Mouse (Mus musculus) left cerebral cortex, postnatal 10 days (tissue): ENCODE data around the gene Adcy1. TPM values are rescaled to one million over a fixed set of nuclear protein-coding genes. Genes with fewer than 3 reads are reported as not detected.

Source experiments
- DNase-seq, 2 experiments: peaks; one replicate each; pipeline ENCODE4 v3.0.0; 2021 to 2022; ENCODE audit warnings: low spot score in 2 of 2, mixed read lengths in 1 of 2; ENCODE audit errors: extremely low spot score in 1 of 2
- intact Hi-C: fragments of 180-260 bp; cut with DNase I; formaldehyde crosslinking; loops from one replicate; pipeline ENCODE4 v1.15.1; 2025
- total RNA-seq, 2 experiments: library from RNA; stranded (reverse); gene quantifications; 2 replicates each; pipeline ENCODE4 v1.2.3; 2021

Gene Adcy1
- total RNA-seq, 2 experiments from 2014 or later, result 428 to 485 TPM

DNA sequence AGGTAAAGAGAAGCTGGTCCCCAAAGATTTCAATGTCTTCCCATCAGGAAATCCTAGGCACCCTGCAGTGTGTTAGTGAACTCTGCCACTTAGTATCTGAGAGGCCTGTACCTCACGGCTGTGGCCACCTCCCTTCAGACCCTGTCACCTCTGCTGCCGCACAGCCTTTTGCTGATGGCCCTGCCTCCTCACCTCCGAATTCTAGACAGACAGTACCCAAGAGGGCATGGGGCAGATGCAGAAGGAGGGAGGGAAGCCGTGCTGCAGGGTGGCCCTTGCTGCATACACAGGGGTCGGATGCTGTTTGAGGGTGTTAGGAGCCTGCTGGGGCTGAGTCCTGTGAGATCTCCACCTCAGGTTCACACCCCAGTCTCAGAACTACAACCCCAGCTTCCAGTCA is 2.6 kb downstream of the Adcy1 start:
- DNase-seq, result no peak
- intact Hi-C loops, result loop anchor here (10.0 kb wide), 1 partner anchor 411 kb away; the partner anchor contains the start of gene Ramp3

GRCm38 (mm10) chr11:7067263-7067662 is 4.0 kb downstream of the Adcy1 start:
- intact Hi-C loops, result loop anchor here (10.0 kb wide), 1 partner anchor 412 kb away; the partner anchor contains the start of gene Ramp3
- no peak for DNase-seq

- intact Hi-C loops, result loop anchor here (10.0 kb wide), 1 partner anchor 414 kb away; the partner anchor contains the start of gene Ramp3
- DNase-seq, result no peak
These were observed 5.4 kb downstream of the Adcy1 start for GRCm38 (mm10) chr11:7068479-7069235.

GRCm38 (mm10) chr11:7069762-7070161 is 6.5 kb downstream of the Adcy1 start:
- intact Hi-C loops, result loop anchor here (10.0 kb wide), 1 partner anchor 415 kb away; the partner anchor contains the start of gene Ramp3
- no peak for DNase-seq

GRCm38 (mm10) chr11:7071617-7072016 is 8.3 kb downstream of the Adcy1 start:
- intact Hi-C loops, result no loop called here

GRCm38 (mm10) chr11:7073556-7073955 is 10.3 kb downstream of the Adcy1 start:
- no peak for DNase-seq
- intact Hi-C loops, result no loop called here

More at GRCm38 (mm10) chr11:7071617-7072016, 8.3 kb downstream of the Adcy1 start:
- DNase-seq, result no peak

- no peak for DNase-seq
- intact Hi-C loops, result no loop called here
These were observed 13.2 kb downstream of the Adcy1 start for GRCm38 (mm10) chr11:7076510-7076909.

GRCm38 (mm10) chr11:7081893-7082292 is 18.6 kb downstream of the Adcy1 start:
- intact Hi-C loops, result no loop called here
- DNase-seq, result no peak

DNA sequence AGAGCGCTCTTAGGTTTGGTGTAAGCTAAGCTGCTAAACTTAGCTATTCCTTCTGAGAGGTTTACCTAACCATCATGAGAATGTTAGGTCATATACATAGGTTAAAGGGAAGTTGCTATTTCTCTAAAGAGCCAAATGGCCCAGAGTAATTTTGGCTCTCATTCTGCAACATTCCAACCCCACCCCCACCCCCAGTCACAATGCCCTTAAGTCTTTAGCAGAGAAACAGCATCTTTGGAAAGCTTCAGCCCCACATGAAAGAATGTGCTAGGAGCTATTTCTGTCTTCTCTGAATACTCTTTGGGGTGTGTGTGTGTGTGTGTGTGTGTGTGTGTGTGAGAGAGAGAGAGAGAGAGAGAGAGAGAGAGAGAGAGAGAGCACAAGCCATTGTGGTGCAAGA is 20.6 kb downstream of the Adcy1 start:
- intact Hi-C loops, result no loop called here
- no peak for DNase-seq

- intact Hi-C loops, result no loop called here
These were observed 21.9 kb downstream of the Adcy1 start for GRCm38 (mm10) chr11:7085184-7085583.

DNA sequence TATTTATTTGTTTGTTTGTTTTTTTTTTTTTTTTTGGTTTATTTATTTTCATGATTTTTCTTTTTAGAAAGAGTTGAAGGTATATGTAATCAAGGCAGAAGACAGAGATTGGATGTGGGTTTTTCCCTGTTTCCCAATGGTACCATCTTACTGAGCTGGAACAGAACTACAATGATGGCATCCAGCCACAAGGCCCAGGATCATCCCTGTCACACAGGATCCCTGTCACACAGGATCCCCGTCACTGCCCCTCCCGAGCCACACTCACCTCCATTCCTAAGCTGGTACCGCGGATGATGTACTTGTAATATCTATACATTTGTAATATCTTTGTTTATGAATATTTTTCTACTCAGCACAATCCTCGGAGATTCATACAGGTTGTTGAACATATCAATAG is 27.8 kb downstream of the Adcy1 start:
- DNase-seq, result no peak
- intact Hi-C loops, result no loop called here

More at GRCm38 (mm10) chr11:7085184-7085583, 21.9 kb downstream of the Adcy1 start:
- no peak for DNase-seq

DNA sequence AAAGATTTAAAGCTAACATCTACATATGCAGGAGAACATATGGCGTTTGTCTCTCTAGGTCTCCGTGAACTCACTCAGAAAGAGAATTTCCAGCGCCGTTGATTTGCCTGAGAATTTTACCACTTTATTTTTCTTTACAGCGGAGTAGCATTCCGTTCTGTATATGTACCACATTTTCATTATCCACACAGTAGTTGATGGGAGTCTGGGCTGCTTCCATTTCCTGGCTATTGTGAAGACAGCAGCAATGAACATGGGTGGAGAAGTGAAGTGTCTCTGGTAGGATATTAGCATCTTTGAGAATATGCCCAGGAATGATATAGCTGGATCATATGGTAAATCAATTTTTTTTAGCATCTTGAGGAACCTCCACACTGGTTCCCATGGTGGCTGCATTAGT is 31.6 kb downstream of the Adcy1 start:
- no peak for DNase-seq
- intact Hi-C loops, result no loop called here

DNA sequence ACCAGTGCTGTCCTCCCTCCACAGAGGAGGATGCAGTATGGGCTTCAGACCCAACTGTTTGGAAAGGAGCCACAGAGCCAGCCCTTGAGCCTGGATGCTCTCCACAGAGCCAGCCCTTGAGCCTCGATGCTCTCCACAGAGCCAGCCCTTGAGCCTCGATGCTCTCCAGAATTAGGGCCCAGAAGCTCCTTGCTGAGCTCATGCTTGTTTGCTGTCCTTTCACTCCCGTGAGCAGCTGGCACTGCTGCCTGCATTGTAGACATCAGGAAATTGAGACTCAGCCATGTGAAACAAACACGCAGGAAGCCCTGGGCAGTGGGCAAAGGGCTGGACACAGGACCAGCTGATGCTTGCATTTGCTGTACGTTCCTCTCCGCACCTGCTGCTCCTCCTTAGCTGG is 38.4 kb downstream of the Adcy1 start:
- DNase-seq, result no peak
- intact Hi-C loops, result no loop called here

GRCm38 (mm10) chr11:7102256-7103194 is 39.2 kb downstream of the Adcy1 start:
- intact Hi-C loops, result no loop called here
- no peak for DNase-seq

DNA sequence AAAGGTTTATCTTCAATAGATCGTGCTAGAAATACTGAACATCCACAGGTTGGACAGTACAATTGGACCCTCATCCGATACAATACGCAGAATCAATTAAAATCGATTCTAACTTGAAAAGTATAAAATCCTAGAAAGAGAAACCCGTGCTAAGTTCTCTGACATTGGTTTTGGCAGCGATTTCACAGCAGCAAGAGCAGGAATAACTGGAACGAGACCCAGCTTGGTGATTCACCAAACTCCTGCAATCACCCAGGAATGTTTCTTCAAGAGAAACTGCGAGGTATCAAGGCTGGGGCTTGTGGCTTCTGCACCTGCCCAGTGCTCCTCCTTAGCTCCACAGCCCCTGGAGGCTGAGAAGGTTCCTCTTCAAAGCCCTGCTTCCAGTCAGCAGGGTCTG is 42.0 kb downstream of the Adcy1 start:
- no peak for DNase-seq
- intact Hi-C loops, result no loop called here

DNA sequence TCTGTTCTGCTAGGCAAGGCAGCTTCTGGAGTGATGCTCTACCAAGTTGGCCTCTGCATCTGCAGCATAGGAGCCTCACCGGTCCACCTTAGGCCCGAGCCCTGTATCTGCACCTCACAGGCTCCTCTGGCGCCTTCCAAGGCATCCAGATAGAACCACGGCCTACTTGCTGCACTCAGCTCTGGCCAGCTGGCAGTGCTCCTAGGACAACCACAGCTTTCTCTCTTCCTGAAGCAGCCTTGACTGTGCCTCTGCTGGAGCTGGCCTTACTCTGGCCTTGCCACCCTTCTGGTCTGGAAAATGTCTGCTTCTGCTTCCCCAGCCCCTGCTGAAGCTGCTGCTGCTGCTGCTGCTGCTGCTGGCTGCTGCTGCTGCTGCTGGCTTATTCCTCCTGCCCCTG is 45.8 kb downstream of the Adcy1 start:
- intact Hi-C loops, result no loop called here
- DNase-seq, result no peak

DNA sequence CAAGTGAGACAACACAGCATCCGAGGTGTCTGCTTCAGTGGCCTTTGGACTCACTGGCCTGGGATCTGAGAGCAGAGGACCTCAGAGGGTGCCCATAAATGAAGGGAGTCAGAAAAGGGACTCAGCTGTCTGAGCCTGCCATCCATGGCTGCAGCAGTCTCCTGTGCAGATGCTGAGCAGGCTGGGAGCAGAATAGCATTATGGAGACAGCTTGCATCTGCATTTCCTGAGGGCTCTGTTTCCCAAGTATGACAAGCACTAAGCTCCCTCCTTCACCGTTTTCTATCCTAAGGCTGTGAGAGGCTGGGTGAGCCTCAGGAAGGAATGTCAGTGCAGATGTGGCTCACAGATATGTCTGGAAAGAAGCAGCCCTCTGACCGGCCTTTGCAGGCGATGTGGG is 49.8 kb downstream of the Adcy1 start:
- DNase-seq, result no peak
- intact Hi-C loops, result no loop called here

- peak in 1 of 2 experiments; percentile 73 for DNase-seq
- intact Hi-C loops, result no loop called here
These were observed 50.4 kb downstream of the Adcy1 start for GRCm38 (mm10) chr11:7113687-7114086.

DNA sequence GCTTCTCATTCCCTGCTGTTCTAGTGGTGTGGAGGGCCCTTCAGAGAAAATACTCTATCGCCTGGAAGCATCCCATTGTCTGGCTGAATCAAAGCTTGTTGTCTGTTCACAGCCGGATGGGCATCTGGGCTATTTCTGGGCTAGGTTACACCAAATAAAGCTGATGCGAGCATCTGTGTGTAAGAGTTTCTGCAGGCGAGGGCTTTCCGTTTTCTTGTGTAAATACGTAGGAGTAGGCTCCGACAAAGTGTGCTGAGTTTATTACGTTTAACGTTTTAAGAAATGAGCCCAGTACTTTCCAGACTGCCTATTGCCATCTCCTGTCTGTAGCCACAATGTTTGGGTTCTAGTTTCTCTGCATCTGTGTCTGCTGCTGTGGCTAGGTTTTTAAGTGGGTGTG is 51.0 kb downstream of the Adcy1 start:
- DNase-seq, result no peak
- intact Hi-C loops, result no loop called here

DNA sequence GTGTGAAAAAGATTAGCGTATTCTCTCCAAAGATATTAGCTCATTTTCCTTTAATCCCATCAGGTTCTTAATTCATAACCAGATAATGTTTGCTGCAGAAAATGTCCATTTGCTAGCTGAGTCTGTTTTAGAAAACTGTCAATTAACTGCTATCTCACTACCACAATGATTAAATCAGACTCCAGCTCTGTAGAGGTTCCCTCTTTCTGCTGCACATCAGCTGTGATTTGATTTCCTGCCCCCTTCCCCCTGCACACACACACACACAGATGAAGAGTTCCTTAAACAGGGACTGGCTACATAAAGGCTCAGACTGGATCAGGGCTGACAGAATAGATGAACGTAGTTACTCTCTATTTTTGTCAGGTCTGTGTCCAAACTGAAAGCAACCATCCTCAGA is 53.4 kb downstream of the Adcy1 start:
- no peak for DNase-seq
- intact Hi-C loops, result no loop called here
